In the genomic region with DNA sequence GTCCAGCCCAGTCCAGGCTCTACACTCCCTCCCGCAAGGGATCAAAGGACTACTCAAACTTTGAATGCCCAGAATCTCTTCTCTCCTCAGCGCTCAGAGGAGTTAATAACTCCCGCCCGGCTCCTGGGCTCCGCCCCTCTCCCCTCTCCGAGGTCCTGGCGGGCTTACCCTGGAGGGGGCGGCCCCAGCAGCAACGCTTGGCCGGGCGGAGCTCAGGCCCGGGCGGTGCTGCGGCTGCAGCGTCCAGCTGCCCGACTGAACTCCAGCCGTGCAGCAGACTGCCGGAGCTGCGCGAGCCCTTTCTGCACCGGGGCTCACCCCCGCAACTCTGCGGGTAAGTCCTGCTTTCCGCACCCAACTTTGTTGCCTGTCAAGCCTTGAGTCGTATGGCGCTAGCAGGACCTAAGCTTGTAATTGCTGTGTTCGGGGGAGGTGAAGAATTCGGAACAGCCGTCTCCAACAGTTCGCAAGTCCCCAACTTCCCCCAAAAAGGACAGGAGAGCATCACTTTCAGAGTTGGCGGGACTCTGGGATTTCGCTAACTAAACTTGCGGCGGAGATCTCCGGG, we compare ENCODE assay signal across 8 mouse cellular contexts. TPM values are rescaled to one million over a fixed set of nuclear protein-coding genes. Genes with fewer than 3 reads are reported as not detected.
DNase-seq lines count a peak whose midpoint lies in the region; ATAC-seq and TF ChIP-seq lines count a peak whose summit lies in the region.

Gene Pias3, plus strand, starts transcription at position 187 of the 568 bp plus-strand sequence.

- no peaks in the 10 kb centered on the region for H3K9me3 ChIP-seq in hindbrain, embryonic 16.5 days (ENCODE audit: control insufficient read depth, low read length)

- WGBS in hindbrain, embryonic 16.5 days = 0% methylated on average over 35 of the region's 35 CpGs

- intact Hi-C loops in gastrocnemius, adult 2 months (cut with DNase I) = no loop called here
- intact Hi-C loops in left cerebral cortex, postnatal 14 days (cut with DNase I) = no loop called here

- DNase-seq in WW6 (ENCODE audit: low read depth, low spot score) = peak; percentile 77
- DNase-seq in cerebellum, postnatal 25 days = peak; percentile 64 to 67
- peak; percentile 93 for DNase-seq in gastrocnemius, adult 2 months
- peak in 1 of 2 experiments; percentile 58 for DNase-seq in left cerebral cortex, postnatal 14 days (ENCODE audit: low spot score in 2 of 2)
- DNase-seq in right cerebral cortex, postnatal 25 days = peak; percentile 68
- peak; percentile 87 to 88 for DNase-seq in urinary bladder, postnatal 4 days (ENCODE audit: low spot score in 2 of 2)

- H3K36me3 ChIP-seq in hindbrain, embryonic 16.5 days (ENCODE audit: control insufficient read depth, insufficient read depth, low read length) = peaks cover 3% of the 10 kb centered on the region; the same call in 1 of the 2 replicates

- peak within 1 kb of the TSS; percentile 90 for H3K9ac ChIP-seq in hindbrain, embryonic 16.5 days (ENCODE audit: low read depth, low read length)

- H3K27me3 ChIP-seq in hindbrain, embryonic 16.5 days (replicated peaks; ENCODE audit: control insufficient read depth, insufficient read depth, low read length) = no peaks in the 10 kb centered on the region

- TF ChIP-seq CTCF in gastrocnemius, adult 2 months (IDR thresholded peaks at IDR 0.05) = no peak

- H3K4me1 ChIP-seq in hindbrain, embryonic 16.5 days (ENCODE audit: control insufficient read depth, insufficient read depth, low read depth, low read length) = peaks cover 12% of the 10 kb centered on the region

- H3K4me2 ChIP-seq in hindbrain, embryonic 16.5 days (ENCODE audit: low read length) = peak within 1 kb of the TSS; percentile 68

- ATAC-seq in hindbrain, embryonic 16.5 days = peak; percentile 73
- peak; percentile 84 for ATAC-seq in megakaryocyte-erythroid progenitor cell, adult 5-6 weeks (replicated peaks; ENCODE audit: low FRiP score, low TSS enrichment, poor library complexity, severe bottlenecking)

- peak within 1 kb of the TSS; percentile 95 for H3K4me3 ChIP-seq in gastrocnemius, adult 2 months
- peak within 1 kb of the TSS; percentile 56 for H3K4me3 ChIP-seq in hindbrain, embryonic 16.5 days (ENCODE audit: low read length)

- H3K27ac ChIP-seq in gastrocnemius, adult 2 months = peak within 1 kb of the TSS; percentile 96
- peak within 1 kb of the TSS; percentile 90 for H3K27ac ChIP-seq in hindbrain, embryonic 16.5 days (ENCODE audit: low read depth, low read length)

RNA-seq across cellular contexts. Expression of gene Pias3, which starts in this region (rescaled TPM):
- total RNA-seq in gastrocnemius, adult 2 months (2021) = 1 to 10 TPM; 5.5 to 5.6 TPM
- 43.4 and 44.3 TPM in 2 replicates for polyA plus RNA-seq in hindbrain, embryonic 16.5 days (2015; fragmentation: Nextera tagmentation; extraction: Ambion mirVana)
- total RNA-seq in left cerebral cortex, postnatal 14 days (2021) = 10 to 100 TPM; 17.6 to 22.7 TPM
- total RNA-seq in megakaryocyte-erythroid progenitor cell, adult 5-6 weeks (2014; fragmentation: Nextera tagmentation) = 11.0 and 14.2 TPM in 2 replicates
- total RNA-seq in megakaryocyte-erythroid progenitor cell, adult 5-6 weeks (2017) = 1.7 and 2.9 TPM in 2 replicates
